Mouse (Mus musculus) cerebellum, adult 2 months (tissue): ENCODE measurements around the gene Prokr1. TPM values are rescaled to one million over a fixed set of nuclear protein-coding genes. Genes with fewer than 3 reads are reported as not detected.
"Not testable (repeated sequence)": the region's sequence is repeated elsewhere in the genome, so short reads cannot be mapped to it uniquely, and the experiment has no call there.

Source experiments
- DNase-seq, 2 experiments: peaks; one replicate each; pipeline ENCODE4 v3.0.0; 2021
- H3K27ac ChIP-seq: fragments of 200-500 bp; 2 replicates; pipeline ENCODE4 v1.5.1; 2012; ENCODE audit warnings: low read length, control low read depth, inconsistent platforms; ENCODE audit not compliant: insufficient read depth
- H3K27me3 ChIP-seq: fragments of 200-500 bp; 2 replicates; pipeline ENCODE4 v1.6.1; 2012; ENCODE audit warnings: inconsistent platforms, mild to moderate bottlenecking, low read length, moderate library complexity; ENCODE audit not compliant: control insufficient read depth, insufficient read depth
- H3K4me1 ChIP-seq: fragments of 200-500 bp; 2 replicates; pipeline ENCODE4 v1.6.1; 2011; ENCODE audit warnings: low read length; ENCODE audit not compliant: control insufficient read depth, insufficient read depth
- H3K4me3 ChIP-seq: fragments of 200-500 bp; replicated peaks from 2 replicates; pipeline ENCODE3; 2011; ENCODE audit warnings: mild to moderate bottlenecking, low read depth, low read length, control low read depth; ENCODE audit not compliant: insufficient read depth
- CTCF ChIP-seq: fragments of 200-500 bp; IDR thresholded peaks from 2 replicates; pipeline ENCODE4 v1.5.1; 2011; ENCODE audit warnings: low read depth, mild to moderate bottlenecking, control low read depth, low read length, moderate library complexity, borderline replicate concordance; ENCODE audit not compliant: insufficient read depth
- POLR2A ChIP-seq: fragments of 200-500 bp; IDR thresholded peaks from 2 replicates; pipeline ENCODE4 v1.6.1; 2011; ENCODE audit warnings: low read length, control low read depth, borderline replicate concordance; ENCODE audit not compliant: insufficient read depth
- WGBS: fragments of 180-500 bp; shearing (Covaris S2); methylation state at CpG from one replicate; pipeline ENCODE4 v1.1.7; 2018; 5-methylcytosine and 5-hydroxymethylcytosine counted together
- polyA plus RNA-seq: library from polyadenylated mRNA; depleted of rRNA; stranded (reverse); fragments of >200 nt; gene quantifications from 2 replicates; pipeline ENCODE4 v1.2.3, GENCODE M21; 2012; rRNA removed

Prokr1 gene
- polyA plus RNA-seq: 0.03 and 0.13 TPM in 2 replicates

DNA sequence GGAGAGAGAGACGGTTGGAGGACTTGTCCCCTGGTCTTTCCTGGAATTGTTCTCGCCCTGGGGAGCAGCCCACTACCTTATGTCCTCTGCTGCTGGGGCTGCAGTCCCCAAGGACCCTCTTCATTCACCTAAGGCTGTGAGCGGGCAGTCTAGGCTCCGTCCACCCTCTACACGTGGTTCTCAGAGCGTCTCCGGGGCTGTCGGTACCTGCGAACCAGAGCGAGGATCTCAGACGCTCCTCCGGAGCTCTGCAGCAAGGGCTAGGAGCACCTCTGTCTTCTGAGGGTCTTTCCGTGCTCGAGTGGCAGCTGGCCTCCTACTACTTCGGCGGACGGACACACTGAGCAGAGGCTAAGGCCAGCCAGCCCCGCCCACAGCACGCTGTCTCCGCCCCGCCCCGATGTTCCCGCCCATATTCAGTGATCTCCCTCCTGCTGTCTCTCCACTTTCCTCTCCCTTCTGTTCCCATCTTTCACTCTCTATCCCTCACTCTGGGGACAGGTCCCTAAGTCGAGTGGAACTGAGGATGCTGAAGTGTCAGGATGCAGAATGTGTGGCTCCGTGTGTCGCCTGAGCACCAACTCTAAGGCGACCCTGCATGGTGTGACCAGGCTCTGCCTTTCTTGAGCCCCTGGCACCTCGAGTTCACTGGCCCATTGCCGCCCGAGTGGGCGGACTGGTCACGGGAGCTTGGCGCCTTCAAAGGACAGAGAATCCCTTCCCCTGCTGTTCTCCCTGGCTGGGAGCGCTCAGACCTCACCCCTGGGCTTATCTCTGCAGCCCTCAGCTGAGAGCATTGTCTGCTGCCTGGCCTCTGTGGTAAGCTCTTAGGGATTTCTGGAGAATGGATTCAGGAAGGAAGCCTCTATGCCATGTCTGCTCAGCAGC, at the start of gene Prokr1:
Gene Prokr1 (minus strand): TSS at position 350 of the 888 bp plus-strand sequence.
- peak; percentile 14 to 19 for DNase-seq
- WGBS: under 1% methylated on average over 34 of the region's 34 CpGs

DNA sequence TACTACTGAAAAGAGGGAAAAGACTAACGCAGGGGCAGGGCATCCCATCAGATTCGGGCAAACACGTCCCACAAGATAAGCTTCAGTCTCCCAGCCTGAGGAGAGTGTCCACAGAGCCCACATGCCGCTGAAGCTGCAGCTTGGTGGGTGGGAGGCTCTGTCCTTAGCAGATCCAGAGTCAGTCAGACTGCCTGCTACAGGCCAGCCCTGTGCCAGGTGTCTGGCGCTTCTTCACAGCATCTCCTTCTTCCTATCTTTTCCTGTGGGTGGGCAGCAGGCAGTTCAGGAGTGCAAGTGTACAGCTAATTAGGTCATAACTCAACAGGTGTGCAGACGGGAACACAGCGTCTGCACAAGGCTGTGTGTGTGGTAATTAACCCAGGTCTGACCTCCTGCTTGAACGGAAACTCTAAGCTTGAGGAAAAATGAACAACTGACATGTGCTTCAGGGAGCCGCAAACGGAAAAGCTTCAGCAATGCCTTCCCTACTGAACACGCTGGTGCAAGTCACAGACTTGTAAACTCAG, 47.7 kb upstream of the Prokr1 start:
- DNase-seq: peak in 1 of 2 experiments; percentile 7
- Histone ChIP-seq H3K27me3 (no peaks in the 10 kb centered on the region), H3K4me3 (no peak overlapping the region), H3K27ac (no peak overlapping the region), H3K4me1 (0 out of 2 replicates have a peak, but pooled peaks cover 3% of the 10 kb centered on the region)
- TF ChIP-seq POLR2A (no peak), CTCF (no peak)
- WGBS: 43% methylated on average over 11 of the region's 11 CpGs

More for the DNA sequence above, at the start of gene Prokr1:
- no peaks in the 10 kb centered on the region for H3K27me3 ChIP-seq
- H3K4me3 ChIP-seq: peak within 1 kb of the TSS; percentile 50
- no peak for TF ChIP-seq CTCF
- TF ChIP-seq POLR2A: no peak
- H3K27ac ChIP-seq: no peak within 1 kb of the TSS
- H3K4me1 ChIP-seq: 0 out of 2 replicates have a peak, but pooled peaks cover 3% of the 10 kb centered on the region

GRCm38 (mm10) chr6:87632176-87632575, 41.6 kb upstream of the Prokr1 start:
- 63% methylated on average over 4 of the region's 4 CpGs for WGBS
- TF ChIP-seq POLR2A: no peak
- no peak for TF ChIP-seq CTCF
- no peak for DNase-seq

DNA sequence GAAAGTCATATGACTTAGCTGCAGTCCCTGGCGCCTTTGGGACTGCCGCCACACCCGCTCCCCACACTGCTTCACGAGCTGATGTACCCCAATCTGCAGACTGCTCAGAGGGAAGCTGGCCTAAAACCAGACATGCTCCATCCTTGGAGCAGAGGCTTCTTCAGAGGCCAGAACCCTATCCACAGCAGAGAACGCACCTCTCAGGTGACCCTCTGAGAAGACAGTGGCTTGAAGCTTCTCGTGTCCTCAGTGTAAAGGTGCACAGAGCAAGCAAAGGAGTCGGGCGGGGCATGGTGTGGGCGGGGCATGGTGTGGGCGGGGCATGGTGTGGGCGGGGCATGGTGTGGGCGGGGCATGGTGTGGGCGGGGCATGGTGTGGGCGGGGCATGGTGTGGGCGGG, 38.4 kb upstream of the Prokr1 start:
- H3K4me3 ChIP-seq, H3K27me3 ChIP-seq, H3K27ac ChIP-seq, H3K4me1 ChIP-seq, DNase-seq: not testable (repeated sequence)
- WGBS: 74% methylated on average over 15 of the region's 15 CpGs

More at GRCm38 (mm10) chr6:87632176-87632575, 41.6 kb upstream of the Prokr1 start:
- Histone ChIP-seq H3K4me3 (no peak overlapping the region), H3K27ac (no peak overlapping the region), H3K4me1 (no peaks in the 10 kb centered on the region), H3K27me3 (no peaks in the 10 kb centered on the region)

- 94% methylated on average over 3 of the region's 3 CpGs for WGBS
- Histone ChIP-seq H3K4me1 (no peaks in the 10 kb centered on the region), H3K27ac (no peak overlapping the region), H3K4me3 (no peak overlapping the region), H3K27me3 (no peaks in the 10 kb centered on the region; the same call in 1 of the 2 replicates)
- no peak for TF ChIP-seq CTCF
- no peak for TF ChIP-seq POLR2A
- no peak for DNase-seq
Observed at GRCm38 (mm10) chr6:87623151-87623550, 32.6 kb upstream of the Prokr1 start.

DNA sequence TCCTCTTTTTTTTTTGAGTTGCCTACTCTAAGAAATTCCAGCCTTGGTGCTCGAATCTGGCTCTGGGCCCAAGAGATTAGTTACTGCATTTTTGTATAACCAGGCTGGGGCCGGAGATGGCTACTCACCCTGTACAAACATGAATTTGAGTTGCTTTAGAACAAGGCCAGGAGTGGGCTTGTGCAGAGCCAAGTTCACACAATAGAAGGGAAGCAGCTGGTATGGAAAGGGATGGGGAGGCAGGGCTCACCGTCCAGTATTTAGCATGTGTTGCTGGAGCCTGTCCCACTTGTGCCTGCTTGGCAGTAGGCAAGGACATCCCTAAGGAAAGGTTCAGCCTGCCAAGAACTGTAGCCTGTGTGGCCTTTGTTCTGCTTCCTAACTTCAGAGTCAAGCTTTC, 30.7 kb upstream of the Prokr1 start:
- 11% methylated on average over 3 of the region's 3 CpGs for WGBS
- no peak overlapping the region for H3K4me3 ChIP-seq
- DNase-seq: peak; percentile 24 to 32
- no peaks in the 10 kb centered on the region for H3K4me1 ChIP-seq
- no peak overlapping the region for H3K27ac ChIP-seq
- TF ChIP-seq CTCF (no peak), POLR2A (no peak)
- no peaks in the 10 kb centered on the region; the same call in 1 of the 2 replicates for H3K27me3 ChIP-seq

GRCm38 (mm10) chr6:87618021-87618420, 27.5 kb upstream of the Prokr1 start:
- Histone ChIP-seq H3K4me3 (no peak overlapping the region), H3K4me1 (no peaks in the 10 kb centered on the region), H3K27me3 (no peaks in the 10 kb centered on the region), H3K27ac (no peak overlapping the region)
- 85% methylated on average over 8 of the region's 8 CpGs for WGBS
- no peak for DNase-seq
- TF ChIP-seq CTCF (no peak), POLR2A (no peak)

GRCm38 (mm10) chr6:87615696-87616083, 25.1 kb upstream of the Prokr1 start:
- Histone ChIP-seq H3K4me3 (no peak overlapping the region), H3K4me1 (no peaks in the 10 kb centered on the region), H3K27me3 (no peaks in the 10 kb centered on the region), H3K27ac (no peak overlapping the region)
- no peak for TF ChIP-seq POLR2A
- TF ChIP-seq CTCF: no peak
- DNase-seq: no peak
- WGBS: 49% methylated on average over 14 of the region's 14 CpGs
